12 mouse cellular contexts compared by ENCODE assay signal in the genomic region with DNA sequence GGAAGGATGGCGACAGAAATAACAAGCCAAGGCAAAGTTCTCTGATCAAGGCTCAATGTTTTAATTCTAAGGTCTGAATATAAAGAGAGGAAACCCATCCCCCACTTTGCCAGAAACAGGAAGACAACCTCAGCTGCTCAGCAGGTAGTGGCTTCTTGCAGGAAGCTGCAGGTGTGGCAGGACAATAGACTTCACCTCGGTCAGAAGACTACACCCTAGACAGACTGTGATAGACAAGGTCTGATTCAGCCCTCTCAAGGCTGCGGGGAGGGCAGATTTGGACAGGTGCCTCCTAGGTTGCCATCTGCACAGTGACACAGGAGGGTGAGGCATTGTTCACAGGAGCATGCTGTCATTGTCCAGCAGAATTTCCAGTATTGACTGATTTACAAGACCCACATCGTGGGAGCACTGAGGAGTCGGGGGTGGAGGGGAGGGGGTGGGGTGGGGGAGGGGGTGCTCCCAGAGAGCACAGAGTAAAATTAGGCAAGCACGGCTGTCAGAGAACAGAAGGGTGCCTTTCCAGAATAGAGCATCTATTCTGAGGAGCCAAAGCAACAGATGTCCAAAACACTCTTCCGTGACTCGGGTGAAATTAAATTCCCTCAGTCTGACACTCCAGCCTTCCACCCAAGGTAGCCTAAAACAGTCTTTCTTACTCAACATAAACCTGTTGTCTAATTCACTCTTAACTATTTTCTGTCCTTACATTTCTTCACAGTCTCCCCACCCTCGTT. TPM values are rescaled to one million over a fixed set of nuclear protein-coding genes. Genes with fewer than 3 reads are reported as not detected.
A peak's percentile ranks its signal among the peaks of the same experiment; 100 is the strongest.
DNase-seq lines count a peak whose midpoint lies in the region; ATAC-seq and TF ChIP-seq lines count a peak whose summit lies in the region.
"Had no signal": no experiment of that assay in that cellular context is flagged by ENCODE, and none has a peak within 500 bp of the region (broad histone marks: within the 10 kb centered on the region; RNA-seq: fewer than 3 reads in every experiment).

No protein-coding gene starts in this region.

- ATAC-seq in forebrain, embryonic 15.5 days (replicated peaks): no peak
- no peak for ATAC-seq in hindbrain, embryonic 13.5 days (ENCODE audit: low FRiP score)

- WGBS in thymus, adult 2 months: 53% methylated on average over 9 of the region's 9 CpGs
- WGBS in forebrain, embryonic 15.5 days: 59% methylated on average over 9 of the region's 9 CpGs
- WGBS in hindbrain, embryonic 13.5 days: 54% methylated on average over 9 of the region's 9 CpGs

- peak overlapping the region; percentile 67 for H3K27ac ChIP-seq in thymus, adult 2 months (ENCODE audit: control insufficient read depth, insufficient read depth, low read length)
- no peak overlapping the region for H3K27ac ChIP-seq in forebrain, embryonic 15.5 days (replicated peaks)
- no peak overlapping the region for H3K27ac ChIP-seq in hindbrain, embryonic 13.5 days
- H3K27ac ChIP-seq: embryonic facial prominence, embryonic 12.5 days had no signal

- no peaks in the 10 kb centered on the region for H3K9me3 ChIP-seq in forebrain, embryonic 15.5 days
- no peaks in the 10 kb centered on the region for H3K9me3 ChIP-seq in hindbrain, embryonic 13.5 days
- H3K9me3 ChIP-seq: embryonic facial prominence, embryonic 12.5 days; stomach, embryonic 15.5 days had no signal

- peaks cover 32% of the 10 kb centered on the region for H3K4me1 ChIP-seq in thymus, adult 2 months (replicated peaks; ENCODE audit: control insufficient read depth, insufficient read depth, low read length)
- no peaks in the 10 kb centered on the region for H3K4me1 ChIP-seq in forebrain, embryonic 15.5 days
- H3K4me1 ChIP-seq in hindbrain, embryonic 13.5 days (replicated peaks): no peaks in the 10 kb centered on the region
- H3K4me1 ChIP-seq: embryonic facial prominence, embryonic 12.5 days; stomach, embryonic 15.5 days had no signal

- peak; percentile 12 for DNase-seq in lung, postnatal 25 days (ENCODE audit: low spot score)
- no peak for DNase-seq in lung, postnatal 10 days
- peak; percentile 26 for DNase-seq in cerebellum, adult 11 months
- peak; percentile 12 for DNase-seq in layer of hippocampus, adult 11-12 months (ENCODE audit: low spot score)
- peak; percentile 51 for DNase-seq in thymus, adult 2 months
- no peak for DNase-seq in kidney, adult 9 months
- DNase-seq: gastrocnemius, postnatal 10 days; lung, embryonic 14.5 days had no signal

- H3K27me3 ChIP-seq in thymus, adult 2 months (ENCODE audit: control insufficient read depth, insufficient read depth, low read length): no peaks in the 10 kb centered on the region
- H3K27me3 ChIP-seq in forebrain, embryonic 15.5 days: no peaks in the 10 kb centered on the region
- no peaks in the 10 kb centered on the region for H3K27me3 ChIP-seq in hindbrain, embryonic 13.5 days
- H3K27me3 ChIP-seq: embryonic facial prominence, embryonic 12.5 days; stomach, embryonic 15.5 days had no signal

- TF ChIP-seq CTCF in thymus, adult 2 months (IDR thresholded peaks at IDR 0.05; ENCODE audit: borderline replicate concordance, control insufficient read depth, extremely low read depth, insufficient read depth, low read length, poor library complexity): no peak

- TF ChIP-seq POLR2A in thymus, adult 2 months (IDR thresholded peaks at IDR 0.05; ENCODE audit: control insufficient read depth, extremely low read depth, insufficient read depth, low read length, poor library complexity): no peak

- H3K4me3 ChIP-seq in thymus, adult 2 months (ENCODE audit: control insufficient read depth, insufficient read depth, low read length): no peak overlapping the region
- no peak overlapping the region for H3K4me3 ChIP-seq in forebrain, embryonic 15.5 days
- H3K4me3 ChIP-seq in hindbrain, embryonic 13.5 days: no peak overlapping the region
- H3K4me3 ChIP-seq: embryonic facial prominence, embryonic 12.5 days; stomach, embryonic 15.5 days had no signal

- no peak overlapping the region for H3K4me2 ChIP-seq in forebrain, embryonic 15.5 days (replicated peaks)
- no peak overlapping the region for H3K4me2 ChIP-seq in hindbrain, embryonic 13.5 days
- H3K4me2 ChIP-seq: embryonic facial prominence, embryonic 12.5 days; lung, embryonic 14.5 days; stomach, embryonic 15.5 days had no signal

- H3K9ac ChIP-seq in forebrain, embryonic 15.5 days (replicated peaks): no peak overlapping the region
- H3K9ac ChIP-seq in hindbrain, embryonic 13.5 days: no peak overlapping the region
- H3K9ac ChIP-seq: embryonic facial prominence, embryonic 12.5 days; lung, embryonic 14.5 days; stomach, embryonic 15.5 days had no signal

- H3K36me3 ChIP-seq in thymus, adult 2 months (ENCODE audit: control insufficient read depth, insufficient read depth, low read length): no peaks in the 10 kb centered on the region
- no peaks in the 10 kb centered on the region for H3K36me3 ChIP-seq in forebrain, embryonic 15.5 days
- no peaks in the 10 kb centered on the region for H3K36me3 ChIP-seq in hindbrain, embryonic 13.5 days
- H3K36me3 ChIP-seq: embryonic facial prominence, embryonic 12.5 days; stomach, embryonic 15.5 days had no signal

RNA-seq across cellular contexts. Expression of gene Atp11b, which starts 30.2 kb away (rescaled TPM):
- polyA plus RNA-seq in thymus, adult 2 months (2012; rRNA removed): 35.6 and 37.5 TPM in 2 replicates
- polyA plus RNA-seq in forebrain, embryonic 15.5 days (2015; fragmentation: Nextera tagmentation; extraction: Ambion mirVana): 30.7 and 30.9 TPM in 2 replicates
- 26.6 and 29.3 TPM in 2 replicates for polyA plus RNA-seq in hindbrain, embryonic 13.5 days (2015; fragmentation: Nextera tagmentation; extraction: Ambion mirVana)

Comparison
In these comparisons a context has a peak if more than half of its experiments do, and no peak if none do; other contexts are left out.
1. DNase-seq: peak in lung, postnatal 25 days (single experiment), cerebellum, adult 11 months (single experiment), layer of hippocampus, adult 11-12 months (single experiment) and thymus, adult 2 months (single experiment); none in lung, postnatal 10 days (single experiment) and kidney, adult 9 months (single experiment).